Mouse (Mus musculus) G1E (cell line): Measurements from ENCODE around the gene Cdc25b.

Experiments used
- CTCF ChIP-seq: IDR thresholded peaks from 2 replicates; pipeline ENCODE4 v1.5.1; 2012; ENCODE audit warnings: low read depth, low read length, inconsistent platforms, mixed read lengths
- GATA1 ChIP-seq: IDR thresholded peaks from 2 replicates; pipeline ENCODE4 v1.6.1; 2012; ENCODE audit warnings: borderline replicate concordance, low read length, inconsistent platforms, mixed read lengths
- GATA2 ChIP-seq: IDR thresholded peaks from 2 replicates; pipeline ENCODE4 v1.6.1; 2012; ENCODE audit warnings: low read depth, low read length, inconsistent platforms, borderline replicate concordance

DNA sequence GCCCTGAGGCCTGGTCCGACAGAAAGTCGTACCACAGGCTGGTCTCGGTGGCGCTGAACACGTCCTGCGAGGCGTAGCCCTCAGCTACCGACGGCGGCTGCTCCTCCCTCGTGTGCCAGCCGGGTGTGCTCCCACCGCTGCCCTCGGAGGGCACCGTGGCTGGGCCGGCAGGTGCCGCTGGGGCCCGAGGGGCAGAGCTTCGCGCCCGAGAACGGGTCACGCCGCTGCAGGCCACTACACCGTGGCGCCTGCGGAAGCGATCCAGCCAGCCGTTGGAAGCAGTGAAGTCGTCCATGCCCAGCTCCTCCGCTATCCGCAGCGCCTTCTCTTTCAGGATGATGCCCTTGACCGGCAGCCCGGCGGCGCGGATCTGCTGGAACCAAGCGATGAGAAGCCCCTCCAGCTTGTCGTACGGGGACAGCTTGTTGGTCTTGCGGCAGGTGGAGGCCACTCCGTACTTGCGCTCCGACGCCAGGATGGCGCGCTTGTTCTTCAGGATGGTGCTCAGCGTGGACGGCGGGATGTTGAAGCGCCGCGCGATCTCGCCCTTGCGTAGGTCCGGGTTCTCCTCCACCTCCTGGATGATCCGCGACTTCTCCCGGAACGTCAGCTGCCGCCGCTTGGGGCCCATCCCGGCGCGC lies 7.4 kb upstream of the Cdc25b start:
- TF ChIP-seq CTCF: no peak
- TF ChIP-seq GATA2: no peak
- no peak for TF ChIP-seq GATA1
